Mouse (Mus musculus): ENCODE results near the gene Slc6a11. TPM values are rescaled to one million over a fixed set of nuclear protein-coding genes. Genes with fewer than 3 reads are reported as not detected.
A peak's percentile ranks its signal among the peaks of the same experiment; 100 is the strongest.

Gene Slc6a11
- polyA plus RNA-seq (2012; rRNA removed): not detected in 2 replicates

DNA sequence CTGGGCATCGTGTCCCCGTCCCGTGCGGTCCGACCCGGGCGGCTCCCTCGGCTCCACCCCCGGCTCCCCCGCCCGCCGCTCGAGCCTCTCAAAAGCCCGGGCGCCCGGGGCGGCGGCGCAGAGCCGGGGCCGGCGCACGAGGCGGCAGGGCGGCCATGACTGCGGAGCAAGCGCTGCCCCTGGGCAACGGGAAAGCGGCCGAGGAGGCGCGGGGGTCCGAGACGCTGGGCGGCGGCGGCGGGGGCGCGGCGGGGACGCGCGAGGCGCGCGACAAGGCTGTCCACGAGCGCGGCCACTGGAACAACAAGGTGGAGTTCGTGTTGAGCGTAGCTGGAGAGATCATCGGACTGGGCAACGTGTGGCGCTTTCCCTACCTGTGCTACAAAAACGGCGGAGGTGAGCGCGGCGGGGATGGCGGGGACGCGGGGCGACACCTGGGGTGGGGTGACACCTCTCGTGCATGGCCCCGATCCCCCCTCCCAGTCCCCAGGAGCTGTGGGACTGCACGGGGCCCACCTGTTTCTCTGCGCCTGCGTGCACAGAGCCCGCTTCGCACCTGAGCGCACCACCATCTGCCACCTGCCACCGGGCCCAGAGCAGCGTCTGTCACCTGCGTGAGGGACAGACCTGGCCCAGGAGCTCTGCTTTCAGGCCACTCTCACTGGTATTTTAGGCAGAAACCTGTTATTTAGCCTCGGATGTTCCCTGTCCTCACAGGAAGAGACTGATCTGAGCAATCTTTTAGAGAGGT is at the start of gene Slc6a11:
Gene Slc6a11 (plus strand): TSS at position 120 of the 751 bp plus-strand sequence.
- H3K27ac ChIP-seq (ENCODE audit: insufficient read depth, low read depth, low read length): no peak within 1 kb of the TSS
- no peaks in the 10 kb centered on the region for H3K27me3 ChIP-seq (replicated peaks; ENCODE audit: control insufficient read depth, insufficient read depth, low read length)
- WGBS: 3% methylated on average over 76 of the region's 76 CpGs
- H3K4me1 ChIP-seq (ENCODE audit: control insufficient read depth, insufficient read depth, low read length): no peaks in the 10 kb centered on the region
- DNase-seq: no peak
- no peaks in the 10 kb centered on the region for H3K36me3 ChIP-seq (ENCODE audit: control insufficient read depth, insufficient read depth, low read length)
- TF ChIP-seq POLR2A (IDR thresholded peaks at IDR 0.05; ENCODE audit: low read depth, low read length) (no peak), CTCF (conservative IDR thresholded peaks at IDR 0.05; ENCODE audit: insufficient read depth, insufficient read length, low read depth, low read length) (no peak)
- H3K4me3 ChIP-seq (ENCODE audit: insufficient read depth, low read depth, low read length): no peak within 1 kb of the TSS

DNA sequence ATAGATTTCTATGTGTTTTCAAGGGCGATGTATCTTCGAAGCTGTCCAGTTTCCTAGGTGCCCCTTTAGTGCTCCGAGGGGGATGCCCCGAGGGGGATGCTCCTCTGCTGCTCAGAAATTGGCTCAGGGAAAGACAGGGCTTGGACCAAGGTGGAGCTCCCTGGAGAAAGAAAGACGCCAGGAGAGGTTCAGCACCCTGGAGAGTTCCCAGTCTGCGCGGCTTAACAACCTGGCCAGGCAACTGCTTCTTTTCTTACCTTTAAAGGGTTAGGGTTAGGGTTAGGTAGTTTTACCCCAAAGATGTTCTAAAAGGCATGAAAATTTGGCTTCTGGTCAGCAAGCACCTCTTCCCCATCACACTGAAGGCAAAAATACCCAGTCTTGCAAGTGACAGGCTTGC is 43.9 kb upstream of the Slc6a11 start:
- Histone ChIP-seq H3K4me1 (ENCODE audit: control insufficient read depth, insufficient read depth, low read length) (no peaks in the 10 kb centered on the region), H3K27ac (ENCODE audit: insufficient read depth, low read depth, low read length) (no peak overlapping the region), H3K27me3 (replicated peaks; ENCODE audit: control insufficient read depth, insufficient read depth, low read length) (no peaks in the 10 kb centered on the region), H3K4me3 (ENCODE audit: insufficient read depth, low read depth, low read length) (no peak overlapping the region), H3K36me3 (ENCODE audit: control insufficient read depth, insufficient read depth, low read length) (no peaks in the 10 kb centered on the region)
- 19% methylated on average over 7 of the region's 7 CpGs for WGBS
- DNase-seq: peak; percentile 10
- TF ChIP-seq CTCF (conservative IDR thresholded peaks at IDR 0.05; ENCODE audit: insufficient read depth, insufficient read length, low read depth, low read length) (no peak), POLR2A (IDR thresholded peaks at IDR 0.05; ENCODE audit: low read depth, low read length) (no peak)

DNA sequence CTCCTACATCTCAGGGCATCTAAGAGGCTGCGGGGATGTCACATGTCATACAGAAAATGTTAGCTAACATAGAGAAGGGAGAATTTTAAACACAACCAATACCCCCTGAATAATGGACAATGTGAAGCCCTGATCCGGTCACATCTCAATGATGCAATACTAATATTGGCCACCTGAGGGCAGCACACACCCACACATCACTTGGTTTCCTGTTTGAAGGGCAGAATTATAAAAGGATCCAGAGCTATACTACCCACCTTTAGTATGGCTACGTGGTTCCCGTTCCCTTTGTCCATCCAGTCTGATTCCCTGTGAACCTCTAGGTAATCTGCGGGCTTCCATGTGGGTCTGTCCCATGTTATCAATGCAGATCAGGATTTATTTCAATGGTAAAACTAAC is 41.4 kb upstream of the Slc6a11 start:
- Histone ChIP-seq H3K36me3 (ENCODE audit: control insufficient read depth, insufficient read depth, low read length) (no peaks in the 10 kb centered on the region), H3K27me3 (replicated peaks; ENCODE audit: control insufficient read depth, insufficient read depth, low read length) (no peaks in the 10 kb centered on the region), H3K4me1 (ENCODE audit: control insufficient read depth, insufficient read depth, low read length) (no peaks in the 10 kb centered on the region), H3K27ac (ENCODE audit: insufficient read depth, low read depth, low read length) (no peak overlapping the region), H3K4me3 (ENCODE audit: insufficient read depth, low read depth, low read length) (no peak overlapping the region)
- no peak for TF ChIP-seq POLR2A (IDR thresholded peaks at IDR 0.05; ENCODE audit: low read depth, low read length)
- peak; percentile 72 for TF ChIP-seq CTCF (conservative IDR thresholded peaks at IDR 0.05; ENCODE audit: insufficient read depth, insufficient read length, low read depth, low read length)
- DNase-seq: peak; percentile 55
- 9% methylated on average over 5 of the region's 5 CpGs for WGBS

DNA sequence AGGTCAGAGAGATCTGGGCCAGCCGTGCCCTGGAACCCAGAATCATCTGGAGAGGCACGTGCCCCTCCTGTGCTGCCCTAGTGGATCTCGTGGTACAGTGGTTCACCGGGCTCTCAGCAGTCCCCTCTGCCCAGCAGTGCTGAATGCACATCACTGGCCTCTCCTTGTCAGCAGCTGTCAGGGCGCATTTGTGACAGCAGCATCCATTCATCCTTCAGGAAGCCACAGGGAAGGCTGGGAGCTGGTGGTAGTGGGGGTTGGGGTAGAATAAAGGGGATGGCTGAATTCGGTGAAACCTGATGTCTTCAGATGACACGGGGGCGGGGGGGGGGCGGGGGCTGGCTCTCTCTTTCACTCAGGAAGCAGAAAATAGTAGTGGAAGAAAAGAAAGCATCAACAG is 38.8 kb upstream of the Slc6a11 start:
- Histone ChIP-seq H3K27ac (ENCODE audit: insufficient read depth, low read depth, low read length) (no peak overlapping the region), H3K4me3 (ENCODE audit: insufficient read depth, low read depth, low read length) (no peak overlapping the region), H3K4me1 (ENCODE audit: control insufficient read depth, insufficient read depth, low read length) (no peaks in the 10 kb centered on the region), H3K36me3 (ENCODE audit: control insufficient read depth, insufficient read depth, low read length) (no peaks in the 10 kb centered on the region), H3K27me3 (replicated peaks; ENCODE audit: control insufficient read depth, insufficient read depth, low read length) (no peaks in the 10 kb centered on the region)
- TF ChIP-seq CTCF (conservative IDR thresholded peaks at IDR 0.05; ENCODE audit: insufficient read depth, insufficient read length, low read depth, low read length): no peak
- no peak for TF ChIP-seq POLR2A (IDR thresholded peaks at IDR 0.05; ENCODE audit: low read depth, low read length)
- no peak for DNase-seq
- 38% methylated on average over 9 of the region's 9 CpGs for WGBS

DNA sequence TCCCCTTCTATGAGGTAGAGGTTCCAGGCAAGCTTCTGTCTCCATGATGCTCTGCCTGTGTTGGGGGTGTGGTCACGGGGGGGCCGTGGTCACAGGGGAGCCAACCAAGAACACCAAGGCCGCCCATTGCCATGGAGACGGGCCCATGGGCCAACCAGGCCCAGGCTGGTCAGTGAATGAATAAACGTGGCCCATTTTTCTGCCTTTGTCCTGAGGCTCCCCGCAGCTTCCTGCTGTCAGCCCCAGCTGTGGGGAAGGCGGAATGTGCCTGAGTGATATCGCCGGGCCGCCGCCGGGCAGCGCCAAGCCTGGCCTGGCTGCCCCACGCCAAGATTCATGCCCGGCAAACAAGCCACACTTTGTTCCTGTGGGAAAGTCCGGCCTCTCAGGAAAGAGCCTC is 36.8 kb upstream of the Slc6a11 start:
- no peak for TF ChIP-seq CTCF (conservative IDR thresholded peaks at IDR 0.05; ENCODE audit: insufficient read depth, insufficient read length, low read depth, low read length)
- no peak for TF ChIP-seq POLR2A (IDR thresholded peaks at IDR 0.05; ENCODE audit: low read depth, low read length)
- H3K27me3 ChIP-seq (replicated peaks; ENCODE audit: control insufficient read depth, insufficient read depth, low read length): no peaks in the 10 kb centered on the region
- WGBS: 69% methylated on average over 16 of the region's 16 CpGs
- no peak overlapping the region for H3K27ac ChIP-seq (ENCODE audit: insufficient read depth, low read depth, low read length)
- H3K36me3 ChIP-seq (ENCODE audit: control insufficient read depth, insufficient read depth, low read length): no peaks in the 10 kb centered on the region
- H3K4me1 ChIP-seq (ENCODE audit: control insufficient read depth, insufficient read depth, low read length): no peaks in the 10 kb centered on the region
- no peak for DNase-seq
- no peak overlapping the region for H3K4me3 ChIP-seq (ENCODE audit: insufficient read depth, low read depth, low read length)

DNA sequence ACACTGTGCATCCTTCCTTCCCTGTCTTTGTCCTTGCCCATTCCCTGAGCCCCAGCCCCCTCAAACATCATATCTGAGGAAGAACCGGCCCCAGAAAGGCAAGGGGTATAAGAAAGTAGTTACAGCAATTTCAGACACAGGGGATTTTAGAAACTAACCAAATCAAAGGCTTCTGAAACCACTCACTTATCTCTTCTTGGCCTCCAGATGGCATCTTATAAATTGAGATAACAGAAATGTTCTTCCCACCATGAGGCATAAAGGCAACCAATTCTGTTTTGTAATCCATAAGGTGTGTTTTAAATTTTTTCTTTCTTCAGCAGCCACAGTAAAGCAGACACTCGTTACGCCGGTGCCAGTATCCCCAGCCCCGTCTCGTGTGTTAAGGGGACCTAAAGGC is 34.5 kb upstream of the Slc6a11 start:
- no peak for DNase-seq

DNA sequence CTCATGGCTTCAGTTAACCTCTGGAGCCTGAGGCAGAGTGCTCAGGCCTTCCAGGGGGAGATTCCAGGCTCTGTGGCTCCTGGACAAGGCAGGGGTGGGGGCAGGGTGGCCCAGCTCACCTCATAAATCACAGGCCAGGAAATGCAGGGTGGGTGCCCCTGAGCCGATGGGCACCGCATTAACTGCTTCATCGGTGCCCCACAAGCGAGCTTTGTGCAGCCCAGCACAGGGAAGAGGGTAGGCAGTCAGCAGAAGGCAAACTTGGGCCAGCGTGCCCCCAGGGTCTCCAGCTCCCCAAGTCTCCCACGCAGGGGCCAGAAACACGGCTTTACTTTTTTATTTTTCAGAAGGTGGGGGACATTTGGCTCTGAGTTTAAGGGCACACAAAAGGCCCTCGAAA is 29.1 kb upstream of the Slc6a11 start:
- Histone ChIP-seq H3K27me3 (replicated peaks; ENCODE audit: control insufficient read depth, insufficient read depth, low read length) (no peaks in the 10 kb centered on the region), H3K4me1 (ENCODE audit: control insufficient read depth, insufficient read depth, low read length) (no peaks in the 10 kb centered on the region), H3K36me3 (ENCODE audit: control insufficient read depth, insufficient read depth, low read length) (no peaks in the 10 kb centered on the region), H3K27ac (ENCODE audit: insufficient read depth, low read depth, low read length) (no peak overlapping the region), H3K4me3 (ENCODE audit: insufficient read depth, low read depth, low read length) (no peak overlapping the region)
- DNase-seq: no peak
- TF ChIP-seq CTCF (conservative IDR thresholded peaks at IDR 0.05; ENCODE audit: insufficient read depth, insufficient read length, low read depth, low read length) (no peak), POLR2A (IDR thresholded peaks at IDR 0.05; ENCODE audit: low read depth, low read length) (no peak)
- 27% methylated on average over 8 of the region's 8 CpGs for WGBS

More for the DNA sequence above, 34.5 kb upstream of the Slc6a11 start:
- WGBS: 79% methylated on average over 6 of the region's 6 CpGs
- no peak for TF ChIP-seq CTCF (conservative IDR thresholded peaks at IDR 0.05; ENCODE audit: insufficient read depth, insufficient read length, low read depth, low read length)
- TF ChIP-seq POLR2A (IDR thresholded peaks at IDR 0.05; ENCODE audit: low read depth, low read length): no peak
- H3K36me3 ChIP-seq (ENCODE audit: control insufficient read depth, insufficient read depth, low read length): no peaks in the 10 kb centered on the region
- H3K27me3 ChIP-seq (replicated peaks; ENCODE audit: control insufficient read depth, insufficient read depth, low read length): no peaks in the 10 kb centered on the region
- no peaks in the 10 kb centered on the region for H3K4me1 ChIP-seq (ENCODE audit: control insufficient read depth, insufficient read depth, low read length)
- no peak overlapping the region for H3K27ac ChIP-seq (ENCODE audit: insufficient read depth, low read depth, low read length)
- H3K4me3 ChIP-seq (ENCODE audit: insufficient read depth, low read depth, low read length): no peak overlapping the region
